Mouse (Mus musculus): ENCODE results near the gene Ptprj. TPM values are rescaled to one million over a fixed set of nuclear protein-coding genes. Genes with fewer than 3 reads are reported as not detected.

Ptprj gene
- polyA plus RNA-seq, 1 experiment from 2014 or later, result 3.5 TPM

DNA sequence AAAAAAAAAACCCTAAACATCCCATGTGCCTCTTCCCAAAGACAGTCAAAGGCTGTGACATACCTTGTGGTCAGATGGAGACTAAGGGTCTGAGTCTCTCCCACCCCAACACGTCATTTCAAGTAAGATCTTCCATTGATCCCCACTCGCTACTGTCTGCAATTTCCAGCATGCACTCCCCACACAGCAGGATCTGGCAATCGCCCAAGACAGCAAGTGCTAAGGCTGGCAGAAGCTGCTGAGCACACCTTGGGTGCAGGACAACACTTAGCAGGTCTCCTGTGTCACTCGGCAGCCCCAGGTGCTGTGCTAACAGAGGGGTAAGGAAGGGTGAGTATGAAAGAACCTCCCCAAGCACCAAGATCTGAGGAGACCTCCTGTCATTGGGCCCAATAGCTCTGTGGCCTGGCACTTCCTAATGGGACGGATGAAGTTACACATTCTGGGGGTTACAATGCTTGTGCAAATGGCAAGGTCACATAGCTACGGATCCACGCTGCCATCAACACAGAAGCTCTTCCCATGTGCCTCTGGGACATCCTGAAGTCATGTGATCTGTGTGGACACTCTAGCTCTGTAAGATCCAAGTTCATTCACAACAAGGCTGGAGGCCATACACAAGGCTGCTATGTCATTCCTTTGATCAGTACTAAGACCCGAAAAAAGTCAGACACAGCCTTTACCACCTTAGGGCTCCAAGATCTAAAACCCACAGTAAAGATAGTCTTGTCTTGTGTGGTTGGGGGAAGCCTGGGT is 13.5 kb downstream of the Ptprj start:
- peaks cover 5% of the 10 kb centered on the region; the same call in 1 of the 2 replicates for H3K4me1 ChIP-seq (ENCODE audit: control insufficient read depth, insufficient read depth, low read length)
- H3K9me3 ChIP-seq (replicated peaks; ENCODE audit: control insufficient read depth, low read length), result no peaks in the 10 kb centered on the region
- no peaks in the 10 kb centered on the region for H3K27me3 ChIP-seq (replicated peaks; ENCODE audit: control insufficient read depth, insufficient read depth, low read length)
- no peaks in the 10 kb centered on the region for H3K36me3 ChIP-seq (ENCODE audit: control insufficient read depth, insufficient read depth, low read length)
- H3K27ac ChIP-seq (ENCODE audit: low read depth, low read length), result no peak overlapping the region
- WGBS, result 68% methylated on average over 8 of the region's 8 CpGs
- ATAC-seq (peak; percentile 24; the same call in 1 of the 2 replicates), DNase-seq (ENCODE audit: low spot score) (peak; percentile 34)
- H3K9ac ChIP-seq (ENCODE audit: low read length), result no peak overlapping the region
- no peak overlapping the region for H3K4me3 ChIP-seq (ENCODE audit: low read depth, low read length)
- H3K4me2 ChIP-seq (ENCODE audit: low read length), result no peak overlapping the region

DNA sequence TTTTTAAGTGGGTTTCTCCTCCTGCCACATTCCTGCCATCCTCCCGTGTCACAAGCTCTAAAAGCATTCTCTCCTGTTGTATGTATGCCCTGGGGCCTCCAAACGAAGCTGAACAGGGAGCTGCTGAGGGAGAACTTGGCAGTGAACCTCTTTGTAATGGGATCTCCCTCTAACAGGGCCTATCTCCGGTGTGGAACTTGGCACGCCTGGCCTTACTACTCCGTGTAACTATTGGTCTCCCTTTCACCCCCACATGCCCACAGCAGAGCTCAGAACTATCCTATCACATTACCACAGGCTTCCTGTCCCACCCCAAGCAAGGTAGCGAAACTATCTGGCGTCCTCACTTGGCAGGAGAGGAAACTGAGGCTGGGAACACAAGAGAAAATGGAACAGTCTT is 14.4 kb downstream of the Ptprj start:
- Histone ChIP-seq H3K4me1 (ENCODE audit: control insufficient read depth, insufficient read depth, low read length) (peaks cover 5% of the 10 kb centered on the region; the same call in 1 of the 2 replicates), H3K9me3 (replicated peaks; ENCODE audit: control insufficient read depth, low read length) (no peaks in the 10 kb centered on the region), H3K36me3 (ENCODE audit: control insufficient read depth, insufficient read depth, low read length) (no peaks in the 10 kb centered on the region), H3K4me3 (ENCODE audit: low read depth, low read length) (no peak overlapping the region), H3K27ac (ENCODE audit: low read depth, low read length) (no peak overlapping the region), H3K9ac (ENCODE audit: low read length) (no peak overlapping the region), H3K27me3 (replicated peaks; ENCODE audit: control insufficient read depth, insufficient read depth, low read length) (no peaks in the 10 kb centered on the region), H3K4me2 (ENCODE audit: low read length) (no peak overlapping the region)
- DNase-seq (ENCODE audit: low spot score), result peak; percentile 33
- ATAC-seq, result peak; percentile 22; the same call in 1 of the 2 replicates
- 50% methylated on average over 7 of the region's 7 CpGs for WGBS

- Histone ChIP-seq H3K9ac (ENCODE audit: low read length) (no peak overlapping the region), H3K9me3 (replicated peaks; ENCODE audit: control insufficient read depth, low read length) (no peaks in the 10 kb centered on the region), H3K27ac (ENCODE audit: low read depth, low read length) (no peak overlapping the region), H3K27me3 (replicated peaks; ENCODE audit: control insufficient read depth, insufficient read depth, low read length) (no peaks in the 10 kb centered on the region), H3K36me3 (ENCODE audit: control insufficient read depth, insufficient read depth, low read length) (no peaks in the 10 kb centered on the region), H3K4me3 (ENCODE audit: low read depth, low read length) (no peak overlapping the region), H3K4me1 (ENCODE audit: control insufficient read depth, insufficient read depth, low read length) (peaks cover 7% of the 10 kb centered on the region), H3K4me2 (ENCODE audit: low read length) (no peak overlapping the region)
- WGBS, result 93% methylated on average over 7 of the region's 7 CpGs
- ATAC-seq, result no peak
- no peak for DNase-seq (ENCODE audit: low spot score)
These were observed 15.1 kb downstream of the Ptprj start for GRCm38 (mm10) chr2:90565192-90565929.

- H3K4me1 ChIP-seq (ENCODE audit: control insufficient read depth, insufficient read depth, low read length), result peaks cover 11% of the 10 kb centered on the region
- no peak overlapping the region for H3K4me2 ChIP-seq (ENCODE audit: low read length)
- no peaks in the 10 kb centered on the region for H3K9me3 ChIP-seq (replicated peaks; ENCODE audit: control insufficient read depth, low read length)
- H3K27me3 ChIP-seq (replicated peaks; ENCODE audit: control insufficient read depth, insufficient read depth, low read length), result no peaks in the 10 kb centered on the region
- ATAC-seq (no peak), DNase-seq (ENCODE audit: low spot score) (no peak)
- H3K4me3 ChIP-seq (ENCODE audit: low read depth, low read length), result no peak overlapping the region
- no peak overlapping the region for H3K27ac ChIP-seq (ENCODE audit: low read depth, low read length)
- H3K36me3 ChIP-seq (ENCODE audit: control insufficient read depth, insufficient read depth, low read length), result no peaks in the 10 kb centered on the region
- 89% methylated on average over 8 of the region's 8 CpGs for WGBS
- no peak overlapping the region for H3K9ac ChIP-seq (ENCODE audit: low read length)
These were observed 15.9 kb downstream of the Ptprj start for GRCm38 (mm10) chr2:90564552-90564951.

- DNase-seq (ENCODE audit: low spot score), result no peak
- 82% methylated on average over 4 of the region's 4 CpGs for WGBS
- Histone ChIP-seq H3K4me1 (ENCODE audit: control insufficient read depth, insufficient read depth, low read length) (peaks cover 11% of the 10 kb centered on the region), H3K9ac (ENCODE audit: low read length) (no peak overlapping the region), H3K4me2 (ENCODE audit: low read length) (no peak overlapping the region), H3K27me3 (replicated peaks; ENCODE audit: control insufficient read depth, insufficient read depth, low read length) (no peaks in the 10 kb centered on the region), H3K36me3 (ENCODE audit: control insufficient read depth, insufficient read depth, low read length) (no peaks in the 10 kb centered on the region), H3K27ac (ENCODE audit: low read depth, low read length) (no peak overlapping the region), H3K4me3 (ENCODE audit: low read depth, low read length) (no peak overlapping the region), H3K9me3 (replicated peaks; ENCODE audit: control insufficient read depth, low read length) (no peaks in the 10 kb centered on the region)
- ATAC-seq, result no peak
These were observed 17.3 kb downstream of the Ptprj start for GRCm38 (mm10) chr2:90563171-90563570.

- DNase-seq (ENCODE audit: low spot score) (no peak), ATAC-seq (no peak)
- Histone ChIP-seq H3K27ac (ENCODE audit: low read depth, low read length) (no peak overlapping the region), H3K9ac (ENCODE audit: low read length) (no peak overlapping the region), H3K36me3 (ENCODE audit: control insufficient read depth, insufficient read depth, low read length) (no peaks in the 10 kb centered on the region), H3K9me3 (replicated peaks; ENCODE audit: control insufficient read depth, low read length) (no peaks in the 10 kb centered on the region), H3K4me1 (ENCODE audit: control insufficient read depth, insufficient read depth, low read length) (peaks cover 11% of the 10 kb centered on the region), H3K27me3 (replicated peaks; ENCODE audit: control insufficient read depth, insufficient read depth, low read length) (no peaks in the 10 kb centered on the region), H3K4me3 (ENCODE audit: low read depth, low read length) (no peak overlapping the region), H3K4me2 (ENCODE audit: low read length) (no peak overlapping the region)
- WGBS, result 84% methylated on average over 8 of the region's 8 CpGs
These were observed 18.2 kb downstream of the Ptprj start for GRCm38 (mm10) chr2:90562126-90562670.

- Histone ChIP-seq H3K4me2 (ENCODE audit: low read length) (no peak overlapping the region), H3K4me1 (ENCODE audit: control insufficient read depth, insufficient read depth, low read length) (peaks cover 6% of the 10 kb centered on the region), H3K36me3 (ENCODE audit: control insufficient read depth, insufficient read depth, low read length) (no peaks in the 10 kb centered on the region), H3K9ac (ENCODE audit: low read length) (no peak overlapping the region), H3K4me3 (ENCODE audit: low read depth, low read length) (no peak overlapping the region), H3K9me3 (replicated peaks; ENCODE audit: control insufficient read depth, low read length) (no peaks in the 10 kb centered on the region), H3K27me3 (replicated peaks; ENCODE audit: control insufficient read depth, insufficient read depth, low read length) (no peaks in the 10 kb centered on the region), H3K27ac (ENCODE audit: low read depth, low read length) (peak overlapping the region; percentile 41; the same call in 1 of the 2 replicates)
- DNase-seq (ENCODE audit: low spot score), result peak; percentile 32
- WGBS, result 45% methylated on average over 6 of the region's 6 CpGs
- peak; percentile 57 for ATAC-seq
These were observed 20.1 kb downstream of the Ptprj start for GRCm38 (mm10) chr2:90560197-90560843.

- no peaks in the 10 kb centered on the region for H3K27me3 ChIP-seq (replicated peaks; ENCODE audit: control insufficient read depth, insufficient read depth, low read length)
- H3K9ac ChIP-seq (ENCODE audit: low read length), result no peak overlapping the region
- no peak for DNase-seq (ENCODE audit: low spot score)
- WGBS, result 77% methylated on average over 12 of the region's 12 CpGs
- peaks cover 6% of the 10 kb centered on the region for H3K4me1 ChIP-seq (ENCODE audit: control insufficient read depth, insufficient read depth, low read length)
- no peaks in the 10 kb centered on the region for H3K36me3 ChIP-seq (ENCODE audit: control insufficient read depth, insufficient read depth, low read length)
- no peak overlapping the region for H3K4me3 ChIP-seq (ENCODE audit: low read depth, low read length)
- H3K9me3 ChIP-seq (replicated peaks; ENCODE audit: control insufficient read depth, low read length), result no peaks in the 10 kb centered on the region
- H3K27ac ChIP-seq (ENCODE audit: low read depth, low read length), result no peak overlapping the region
- no peak overlapping the region for H3K4me2 ChIP-seq (ENCODE audit: low read length)
- no peak for ATAC-seq
These were observed 20.7 kb downstream of the Ptprj start for GRCm38 (mm10) chr2:90559688-90560196.
